Mouse (Mus musculus): ENCODE measurements at regions not wholly inside any gene's neighbourhood (a gene's known extent, or its start where the extent isn't known, plus 50 kb on each side); places are given as distances from the start of the nearest gene placed in this dataset.

- Histone ChIP-seq H3K27me3 (ENCODE audit: control insufficient read depth, insufficient read depth, low read length) (no peaks in the 10 kb centered on the region), H3K9ac (replicated peaks; ENCODE audit: low read length) (no peak overlapping the region), H3K9me3 (ENCODE audit: control insufficient read depth, low read length) (no peaks in the 10 kb centered on the region), H3K27ac (replicated peaks; ENCODE audit: low read depth, low read length) (no peak overlapping the region), H3K4me1 (ENCODE audit: control insufficient read depth, insufficient read depth, low read length) (no peaks in the 10 kb centered on the region), H3K4me3 (replicated peaks; ENCODE audit: low read depth, low read length) (no peak overlapping the region), H3K36me3 (ENCODE audit: control insufficient read depth, insufficient read depth, low read length) (no peaks in the 10 kb centered on the region), H3K4me2 (ENCODE audit: low read length) (no peak overlapping the region)
- 85% methylated on average over 2 of the region's 2 CpGs for WGBS
- ATAC-seq (ENCODE audit: low FRiP score, low TSS enrichment): no peak
- DNase-seq: no peak
Measured at GRCm38 (mm10) chr1:142708263-142708662, 932.2 kb upstream of the B3galt2 start.

DNA sequence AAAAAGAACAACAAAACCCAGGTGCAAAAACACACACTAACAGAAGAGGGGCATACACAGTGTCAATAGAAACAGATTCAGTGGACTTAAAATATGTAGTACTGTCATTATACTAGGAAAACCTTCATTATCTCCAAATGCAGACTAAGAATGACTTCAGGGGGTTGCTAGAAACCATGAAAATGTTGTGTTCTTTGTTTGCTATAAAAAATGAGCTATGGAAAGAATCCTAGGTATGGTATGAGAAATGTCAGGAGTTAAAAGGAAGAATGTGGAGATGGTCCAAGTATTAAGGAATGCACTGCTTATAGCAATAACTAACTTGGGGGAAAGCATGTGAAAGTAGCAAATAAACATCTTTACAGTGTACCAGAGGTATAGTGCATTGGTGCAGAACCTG, 910.2 kb upstream of the B3galt2 start:
- H3K9me3 ChIP-seq (ENCODE audit: control insufficient read depth, low read length): no peaks in the 10 kb centered on the region
- no peak overlapping the region for H3K4me2 ChIP-seq (ENCODE audit: low read length)
- no peaks in the 10 kb centered on the region for H3K27me3 ChIP-seq (ENCODE audit: control insufficient read depth, insufficient read depth, low read length)
- no peak for DNase-seq
- H3K4me3 ChIP-seq (replicated peaks; ENCODE audit: low read depth, low read length): no peak overlapping the region
- no peaks in the 10 kb centered on the region for H3K4me1 ChIP-seq (ENCODE audit: control insufficient read depth, insufficient read depth, low read length)
- ATAC-seq (ENCODE audit: low FRiP score, low TSS enrichment): no peak
- H3K36me3 ChIP-seq (ENCODE audit: control insufficient read depth, insufficient read depth, low read length): no peaks in the 10 kb centered on the region
- H3K9ac ChIP-seq (replicated peaks; ENCODE audit: low read length): no peak overlapping the region
- H3K27ac ChIP-seq (replicated peaks; ENCODE audit: low read depth, low read length): no peak overlapping the region

DNA sequence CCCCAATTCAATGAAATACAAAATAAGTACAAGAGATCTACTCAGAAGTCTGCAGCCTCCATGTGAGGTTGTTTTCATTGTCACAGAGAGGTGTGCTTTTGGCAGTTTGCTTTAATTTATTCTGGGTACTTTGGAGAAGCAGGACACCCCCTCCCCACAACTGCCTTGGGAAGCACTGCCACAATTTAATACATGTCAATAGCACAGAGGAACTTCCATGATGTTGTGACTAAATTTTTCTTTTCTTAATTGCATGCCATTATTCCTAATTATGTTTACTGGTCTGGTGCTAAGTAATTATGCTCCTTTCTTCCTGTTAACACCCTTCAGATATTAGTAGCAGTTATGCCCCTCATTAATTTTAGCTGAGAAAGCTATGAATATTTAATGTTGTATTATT, 906.4 kb upstream of the B3galt2 start:
- no peak for ATAC-seq (ENCODE audit: low FRiP score, low TSS enrichment)
- H3K4me3 ChIP-seq (replicated peaks; ENCODE audit: low read depth, low read length): no peak overlapping the region
- DNase-seq: no peak
- no peaks in the 10 kb centered on the region for H3K36me3 ChIP-seq (ENCODE audit: control insufficient read depth, insufficient read depth, low read length)
- no peaks in the 10 kb centered on the region for H3K4me1 ChIP-seq (ENCODE audit: control insufficient read depth, insufficient read depth, low read length)
- no peaks in the 10 kb centered on the region for H3K27me3 ChIP-seq (ENCODE audit: control insufficient read depth, insufficient read depth, low read length)
- H3K27ac ChIP-seq (replicated peaks; ENCODE audit: low read depth, low read length): no peak overlapping the region
- no peaks in the 10 kb centered on the region for H3K9me3 ChIP-seq (ENCODE audit: control insufficient read depth, low read length)
- H3K9ac ChIP-seq (replicated peaks; ENCODE audit: low read length): no peak overlapping the region
- H3K4me2 ChIP-seq (ENCODE audit: low read length): no peak overlapping the region

- Histone ChIP-seq H3K27ac (replicated peaks; ENCODE audit: low read depth, low read length) (no peak overlapping the region), H3K4me3 (replicated peaks; ENCODE audit: low read depth, low read length) (no peak overlapping the region), H3K4me1 (ENCODE audit: control insufficient read depth, insufficient read depth, low read length) (no peaks in the 10 kb centered on the region), H3K4me2 (ENCODE audit: low read length) (no peak overlapping the region), H3K27me3 (ENCODE audit: control insufficient read depth, insufficient read depth, low read length) (no peaks in the 10 kb centered on the region), H3K36me3 (ENCODE audit: control insufficient read depth, insufficient read depth, low read length) (no peaks in the 10 kb centered on the region), H3K9me3 (ENCODE audit: control insufficient read depth, low read length) (no peaks in the 10 kb centered on the region), H3K9ac (replicated peaks; ENCODE audit: low read length) (no peak overlapping the region)
- ATAC-seq (ENCODE audit: low FRiP score, low TSS enrichment) (no peak), DNase-seq (no peak)
- 89% methylated on average over 2 of the region's 2 CpGs for WGBS
Measured at GRCm38 (mm10) chr1:142738376-142738775, 902.1 kb upstream of the B3galt2 start.

GRCm38 (mm10) chr1:142742307-142742706, 898.2 kb upstream of the B3galt2 start:
- H3K27me3 ChIP-seq (ENCODE audit: control insufficient read depth, insufficient read depth, low read length): no peaks in the 10 kb centered on the region
- 14% methylated on average over 2 of the region's 2 CpGs for WGBS
- H3K9me3 ChIP-seq (ENCODE audit: control insufficient read depth, low read length): no peaks in the 10 kb centered on the region
- DNase-seq (peak; percentile 63), ATAC-seq (ENCODE audit: low FRiP score, low TSS enrichment) (peak; percentile 74)
- H3K4me1 ChIP-seq (ENCODE audit: control insufficient read depth, insufficient read depth, low read length): no peaks in the 10 kb centered on the region
- H3K4me2 ChIP-seq (ENCODE audit: low read length): no peak overlapping the region
- H3K9ac ChIP-seq (replicated peaks; ENCODE audit: low read length): no peak overlapping the region
- no peak overlapping the region for H3K27ac ChIP-seq (replicated peaks; ENCODE audit: low read depth, low read length)
- H3K4me3 ChIP-seq (replicated peaks; ENCODE audit: low read depth, low read length): no peak overlapping the region
- no peaks in the 10 kb centered on the region for H3K36me3 ChIP-seq (ENCODE audit: control insufficient read depth, insufficient read depth, low read length)

DNA sequence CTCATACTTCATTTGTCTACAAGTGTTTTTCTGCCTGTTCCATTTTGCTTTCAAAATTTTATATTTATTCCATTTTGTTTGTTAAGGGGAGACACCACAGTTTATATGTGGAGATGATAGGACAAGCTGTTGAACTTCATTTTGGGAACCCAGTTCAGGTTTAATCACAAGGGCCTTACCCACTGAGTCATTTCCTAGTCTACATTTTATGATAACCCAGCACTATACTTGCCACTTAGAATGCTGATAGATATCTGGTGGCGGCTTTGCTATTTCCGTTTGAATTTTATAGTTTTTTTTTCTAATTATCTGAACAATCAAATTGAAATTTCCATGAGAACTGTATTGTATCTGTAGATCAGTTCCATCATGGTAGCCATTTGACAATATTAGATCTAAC, 869.5 kb upstream of the B3galt2 start:
- no peak for ATAC-seq (ENCODE audit: low FRiP score, low TSS enrichment)
- H3K4me2 ChIP-seq (ENCODE audit: low read length): no peak overlapping the region
- WGBS: 100% methylated on average over 2 of the region's 2 CpGs

More for the DNA sequence above, 869.5 kb upstream of the B3galt2 start:
- Histone ChIP-seq H3K4me1 (ENCODE audit: control insufficient read depth, insufficient read depth, low read length) (no peaks in the 10 kb centered on the region), H3K27ac (replicated peaks; ENCODE audit: low read depth, low read length) (no peak overlapping the region), H3K27me3 (ENCODE audit: control insufficient read depth, insufficient read depth, low read length) (no peaks in the 10 kb centered on the region), H3K9me3 (ENCODE audit: control insufficient read depth, low read length) (no peaks in the 10 kb centered on the region), H3K36me3 (ENCODE audit: control insufficient read depth, insufficient read depth, low read length) (no peaks in the 10 kb centered on the region), H3K4me3 (replicated peaks; ENCODE audit: low read depth, low read length) (no peak overlapping the region), H3K9ac (replicated peaks; ENCODE audit: low read length) (no peak overlapping the region)
- DNase-seq: no peak
